Mouse (Mus musculus) limb, embryonic 10.5 days (tissue): ENCODE data around the gene Unc13b. TPM values are rescaled to one million over a fixed set of nuclear protein-coding genes. Genes with fewer than 3 reads are reported as not detected.
A peak's percentile ranks its signal among the peaks of the same experiment; 100 is the strongest.

Source experiments
- DNase-seq: peaks from one replicate; pipeline ENCODE4 v3.0.0-alpha.2; 2017; ENCODE audit warnings: low spot score
- H3K27ac ChIP-seq: fragments of 300-500 bp; sonication (generic); 2 replicates; pipeline ENCODE4 v1.5.1; 2016; ENCODE audit warnings: mild to moderate bottlenecking
- H3K27me3 ChIP-seq: fragments of 300-500 bp; sonication (generic); 2 replicates; pipeline ENCODE4 v1.6.1; 2016; ENCODE audit warnings: low read depth, mild to moderate bottlenecking; ENCODE audit not compliant: poor library complexity, severe bottlenecking
- H3K36me3 ChIP-seq: fragments of 300-500 bp; sonication (generic); 2 replicates; pipeline ENCODE4 v1.6.1; 2016; ENCODE audit warnings: mild to moderate bottlenecking, moderate library complexity
- H3K4me1 ChIP-seq: fragments of 300-500 bp; sonication (generic); 2 replicates; pipeline ENCODE4 v1.6.1; 2016
- H3K4me3 ChIP-seq: fragments of 300-500 bp; sonication (generic); 2 replicates; pipeline ENCODE4 v1.5.1; 2016; ENCODE audit warnings: mild to moderate bottlenecking, moderate library complexity
- H3K9me3 ChIP-seq: fragments of 300-500 bp; sonication (generic); replicated peaks from 2 replicates; pipeline ENCODE4 v1.6.1; 2016; ENCODE audit warnings: mild to moderate bottlenecking
- WGBS: fragments of 180-500 bp; shearing (Covaris S2); methylation state at CpG from one replicate; pipeline ENCODE4 v1.1.7; 2016; 5-methylcytosine and 5-hydroxymethylcytosine counted together
- polyA plus RNA-seq: library from polyadenylated mRNA; unstranded; fragments of >200 nt; fragmentation: Nextera tagmentation; extraction: Ambion mirVana; gene quantifications from 2 replicates; pipeline ENCODE4 v1.2.1, GENCODE M21; 2016

Unc13b gene
- polyA plus RNA-seq, result 0.92 and 2.1 TPM in 2 replicates

DNA sequence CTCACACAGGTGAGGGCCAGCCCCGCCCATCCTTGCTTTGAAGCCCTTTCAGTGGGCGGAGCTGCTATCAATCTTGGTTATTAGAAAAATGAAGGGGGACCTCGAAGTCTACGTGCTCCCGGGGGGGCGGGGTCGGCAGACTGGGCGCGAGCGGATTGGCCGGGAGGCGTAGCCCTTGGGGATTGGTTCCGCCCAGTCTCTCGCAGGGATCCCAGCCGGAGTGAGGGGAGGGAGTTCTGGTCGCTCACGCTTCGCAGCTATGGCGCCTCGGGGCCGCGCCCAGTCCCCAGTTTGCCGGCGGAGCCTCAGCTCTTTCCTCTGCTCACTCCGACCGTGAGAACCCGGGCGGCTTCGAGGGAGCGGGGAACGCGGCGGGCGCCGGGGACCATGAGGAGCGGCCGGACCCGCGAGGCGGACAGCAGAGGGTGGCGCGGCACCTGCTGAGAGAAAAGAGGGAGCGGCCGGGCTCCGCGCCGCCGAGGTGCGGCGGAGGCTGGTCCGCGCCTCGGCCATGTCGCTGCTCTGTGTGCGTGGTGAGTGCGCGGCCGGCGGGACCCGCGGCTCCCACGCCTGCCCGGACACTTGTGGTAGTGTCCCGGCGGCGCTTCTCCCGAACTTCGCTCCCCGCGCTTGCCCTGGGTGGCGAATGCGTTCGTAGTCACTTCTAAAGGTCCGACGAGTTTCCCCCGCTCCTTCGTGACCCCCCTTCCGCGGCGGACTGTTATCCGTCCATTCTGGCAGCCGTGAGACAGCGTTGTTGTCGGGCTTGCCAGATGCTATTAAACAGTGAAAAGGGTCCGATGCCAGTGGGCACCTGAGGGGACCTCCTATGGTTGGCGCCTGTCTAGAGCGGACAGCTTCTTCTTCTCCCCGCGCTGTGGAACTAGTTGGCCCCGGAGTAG lies at the start of gene Unc13b:
TSS of gene Unc13b (plus strand) at position 201 of the 902 bp plus-strand sequence.
- H3K9me3 ChIP-seq, result no peaks in the 10 kb centered on the region
- under 1% methylated on average over 83 of the region's 90 CpGs for WGBS
- H3K27ac ChIP-seq, result peak within 1 kb of the TSS; percentile 77
- no peaks in the 10 kb centered on the region for H3K36me3 ChIP-seq
- peaks cover 11% of the 10 kb centered on the region for H3K4me1 ChIP-seq
- H3K27me3 ChIP-seq, result peaks cover 42% of the 10 kb centered on the region
- peak within 1 kb of the TSS; percentile 63 for H3K4me3 ChIP-seq
- peak; percentile 91 for DNase-seq

DNA sequence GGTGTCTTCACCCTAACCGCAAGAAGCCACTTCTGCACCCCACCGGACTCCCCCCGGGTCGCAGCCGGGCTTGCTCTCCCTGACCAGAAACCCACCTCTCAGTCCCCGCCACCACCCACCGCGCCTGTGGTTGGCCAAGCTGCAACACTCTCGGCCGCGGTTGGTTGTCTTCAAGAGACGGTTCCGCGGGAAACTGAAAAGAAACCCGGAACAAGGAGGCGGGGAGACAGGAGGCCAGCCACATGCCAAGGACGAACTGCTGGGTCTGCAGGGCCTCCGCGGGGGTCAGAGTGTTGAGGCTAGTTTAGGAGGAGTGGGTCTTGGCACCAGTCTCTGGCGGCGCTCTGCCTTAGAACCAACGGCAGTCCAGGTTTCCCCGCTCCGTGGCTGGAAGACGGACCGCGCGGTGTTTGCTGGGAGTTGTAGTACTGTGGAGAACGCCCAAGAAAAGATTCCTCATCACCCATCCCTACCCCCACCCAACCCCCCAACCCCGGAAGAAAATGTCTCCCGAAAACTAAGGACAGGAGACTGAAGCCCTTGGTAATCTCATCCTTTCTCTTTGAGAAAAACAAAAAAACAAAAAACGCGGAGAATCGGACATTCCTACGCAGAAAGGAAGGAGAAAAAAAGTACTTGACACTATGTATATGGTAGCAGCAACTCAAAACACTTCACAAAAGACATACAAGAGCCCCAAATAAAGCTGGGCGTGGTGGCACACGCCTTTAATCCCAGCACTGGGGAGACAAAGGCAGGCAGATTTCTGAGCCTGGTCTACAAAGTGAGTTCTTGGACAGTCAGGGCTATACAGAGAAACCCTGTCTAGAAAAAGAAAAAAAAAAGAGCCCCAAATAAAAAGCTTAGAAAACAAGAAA lies 48.4 kb upstream of the Unc13b start, which contains the start of gene Fancg:
TSS of gene Fancg (minus strand) at position 346 of the 878 bp plus-strand sequence.
- WGBS, result 2% methylated on average over 37 of the region's 37 CpGs
- DNase-seq, result peak; percentile 87

DNA sequence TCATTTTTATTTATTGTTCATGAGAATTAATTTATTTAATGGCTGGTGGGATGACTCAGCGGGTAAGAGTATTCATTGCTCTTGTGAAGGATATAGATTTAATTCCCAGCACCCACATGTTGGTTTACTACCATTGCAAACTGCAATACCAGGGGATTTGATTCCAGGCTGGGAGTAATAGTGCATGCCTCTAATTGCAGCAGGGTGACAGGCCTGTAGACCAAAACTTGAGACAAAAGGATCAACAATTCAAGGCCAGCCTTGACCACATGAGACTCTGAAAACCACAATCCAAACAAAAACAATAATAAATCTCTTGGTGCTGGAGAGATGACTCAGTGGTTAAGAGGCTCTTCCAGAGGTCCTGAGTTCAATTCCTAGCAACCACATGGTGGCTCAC lies 46.7 kb upstream of the Unc13b start:
- no peaks in the 10 kb centered on the region for H3K27me3 ChIP-seq
- H3K4me1 ChIP-seq, result peaks cover 14% of the 10 kb centered on the region
- H3K4me3 ChIP-seq, result no peak overlapping the region
- no peak for DNase-seq
- H3K36me3 ChIP-seq, result peaks cover 6% of the 10 kb centered on the region
- no peaks in the 10 kb centered on the region for H3K9me3 ChIP-seq
- WGBS, result 94% methylated on average over 1 of the region's 1 CpGs
- H3K27ac ChIP-seq, result no peak overlapping the region

More for the DNA sequence above, 48.4 kb upstream of the Unc13b start, which contains the start of gene Fancg:
- Histone ChIP-seq H3K27me3 (no peaks in the 10 kb centered on the region), H3K36me3 (peaks cover 13% of the 10 kb centered on the region), H3K4me3 (peak within 1 kb of the TSS; percentile 73), H3K27ac (peak within 1 kb of the TSS; percentile 87), H3K9me3 (no peaks in the 10 kb centered on the region), H3K4me1 (peaks cover 14% of the 10 kb centered on the region)

DNA sequence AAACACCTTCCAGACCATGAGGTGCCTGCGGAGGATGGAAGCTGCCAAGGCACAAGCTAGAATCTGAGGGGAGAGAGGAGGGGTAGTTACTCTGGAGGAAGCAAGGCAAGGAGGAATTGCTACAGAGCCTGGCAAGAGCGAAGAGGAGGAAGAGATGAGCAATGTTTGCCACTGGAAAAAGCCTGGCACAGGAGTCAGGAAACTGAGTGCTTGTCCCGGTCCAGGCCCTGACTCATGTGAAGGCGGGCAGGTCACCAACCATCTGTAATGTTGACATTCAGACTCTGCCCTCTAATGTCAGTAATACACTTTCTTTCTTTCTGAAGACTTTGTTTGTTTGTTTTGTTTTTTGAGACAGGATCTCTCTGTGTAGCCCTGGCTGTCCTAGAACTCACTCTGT lies 40.6 kb upstream of the Unc13b start:
- Histone ChIP-seq H3K36me3 (peaks cover 67% of the 10 kb centered on the region), H3K27ac (no peak overlapping the region), H3K4me1 (no peaks in the 10 kb centered on the region), H3K4me3 (no peak overlapping the region), H3K9me3 (no peaks in the 10 kb centered on the region), H3K27me3 (no peaks in the 10 kb centered on the region)
- WGBS, result 98% methylated on average over 4 of the region's 4 CpGs
- no peak for DNase-seq

DNA sequence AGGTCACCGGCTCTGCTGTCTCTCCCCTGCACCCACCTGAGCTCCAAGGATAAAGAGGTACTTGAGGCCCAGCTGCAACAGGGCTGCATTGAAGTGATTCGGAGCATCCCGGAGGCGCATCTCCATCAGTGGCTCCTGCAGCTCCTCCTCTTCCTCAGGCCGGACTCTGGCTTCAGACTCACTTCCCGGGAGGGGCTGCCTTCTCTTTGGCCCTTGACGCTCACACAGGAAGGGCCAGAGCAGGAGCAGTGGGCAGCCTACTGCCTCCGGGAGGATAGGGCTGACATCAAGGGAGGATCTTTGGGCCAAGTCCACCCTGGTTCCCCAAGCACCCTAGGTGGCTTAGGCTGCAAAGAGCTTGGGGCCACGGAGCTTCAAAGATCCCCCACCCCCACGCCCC lies 39.6 kb upstream of the Unc13b start:
- Histone ChIP-seq H3K4me1 (no peaks in the 10 kb centered on the region), H3K4me3 (no peak overlapping the region), H3K27me3 (no peaks in the 10 kb centered on the region), H3K36me3 (peaks cover 77% of the 10 kb centered on the region), H3K27ac (no peak overlapping the region), H3K9me3 (no peaks in the 10 kb centered on the region)
- WGBS, result 91% methylated on average over 10 of the region's 10 CpGs
- no peak for DNase-seq

DNA sequence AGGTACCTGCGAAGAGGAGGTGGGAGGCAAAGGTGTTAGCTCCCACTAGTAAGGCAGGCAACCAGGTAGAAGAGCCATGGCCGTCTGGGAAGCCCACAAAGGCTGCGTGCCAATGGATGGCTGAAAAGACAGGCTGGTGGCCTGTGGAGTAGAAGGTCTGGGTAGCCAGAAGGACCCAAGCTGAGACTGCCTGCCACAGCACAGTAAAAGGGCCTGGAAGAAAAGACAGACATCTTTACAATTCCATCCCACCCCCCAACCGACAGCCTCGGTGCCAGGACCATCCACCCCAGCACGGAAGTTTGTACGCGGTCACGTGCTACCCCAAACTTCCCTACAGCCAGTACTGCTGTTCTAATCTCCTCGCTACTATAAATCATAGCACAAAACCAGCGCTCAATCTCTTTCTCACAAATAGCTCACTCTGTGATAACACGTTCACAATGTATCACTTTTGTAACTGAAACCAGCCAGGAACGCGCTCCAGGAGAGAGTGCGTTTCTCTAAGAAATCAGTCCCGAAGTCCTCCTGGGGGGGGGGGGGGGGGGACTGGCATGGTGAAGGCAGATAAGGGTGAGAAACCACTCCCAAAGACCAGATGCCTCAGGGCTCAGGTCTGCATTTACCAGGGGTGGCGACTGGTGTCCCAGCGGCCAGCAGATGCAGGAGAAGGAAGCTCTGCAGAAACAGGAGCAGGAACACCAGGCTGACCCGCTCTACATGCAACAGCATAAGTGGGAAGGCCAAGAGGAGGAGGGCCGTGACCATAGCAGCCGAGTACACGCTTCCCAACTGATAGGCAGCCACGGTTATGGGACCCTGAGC lies 38.9 kb upstream of the Unc13b start:
- Histone ChIP-seq H3K4me3 (no peak overlapping the region), H3K4me1 (peaks cover 6% of the 10 kb centered on the region), H3K27ac (no peak overlapping the region), H3K27me3 (no peaks in the 10 kb centered on the region), H3K36me3 (peaks cover 82% of the 10 kb centered on the region), H3K9me3 (no peaks in the 10 kb centered on the region)
- DNase-seq, result no peak
- 94% methylated on average over 23 of the region's 23 CpGs for WGBS

DNA sequence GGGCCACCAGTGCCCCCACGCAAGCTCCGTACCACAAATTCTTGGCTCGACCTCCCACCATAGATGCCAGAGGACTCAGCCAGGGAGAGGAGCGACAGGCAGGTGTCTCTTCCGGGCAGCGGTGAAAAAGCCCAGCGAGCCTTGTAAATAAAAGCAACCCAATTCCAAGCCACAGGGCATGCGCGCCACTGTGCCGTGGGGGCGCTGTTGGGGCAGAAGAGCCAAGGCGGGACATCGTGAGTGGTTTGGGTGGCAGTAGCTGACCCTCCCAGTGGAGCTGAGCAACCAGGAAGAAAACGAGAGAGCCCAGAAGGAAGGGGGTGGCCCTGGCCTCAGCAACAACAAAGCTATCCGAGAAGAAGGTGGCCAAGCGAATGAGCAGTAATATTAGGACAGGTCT lies 37.9 kb upstream of the Unc13b start:
- Histone ChIP-seq H3K27me3 (no peaks in the 10 kb centered on the region), H3K9me3 (no peaks in the 10 kb centered on the region), H3K36me3 (peaks cover 82% of the 10 kb centered on the region), H3K27ac (no peak overlapping the region), H3K4me3 (no peak overlapping the region), H3K4me1 (peaks cover 10% of the 10 kb centered on the region)
- WGBS, result 84% methylated on average over 16 of the region's 16 CpGs
- DNase-seq, result no peak

DNA sequence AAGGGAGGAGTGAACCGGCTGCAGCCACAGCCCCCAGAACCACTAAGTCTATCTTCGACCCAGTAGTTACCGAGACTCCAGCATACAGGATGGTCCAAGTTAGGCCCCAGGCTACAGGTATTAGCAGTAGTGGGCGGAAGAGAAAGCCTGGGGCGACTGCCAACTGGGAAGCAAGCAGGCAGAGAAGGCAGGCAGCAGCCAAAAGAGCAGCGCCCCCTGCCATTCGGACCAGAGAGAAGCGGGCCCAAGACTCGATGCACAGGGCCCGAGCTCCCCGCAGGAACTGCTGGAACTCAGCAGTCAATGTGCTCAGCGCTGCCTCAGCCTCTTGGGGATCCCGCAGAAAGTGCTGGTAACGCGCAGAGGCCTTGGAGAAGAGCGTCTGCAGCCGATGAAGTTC lies 37.4 kb upstream of the Unc13b start:
- Histone ChIP-seq H3K27me3 (no peaks in the 10 kb centered on the region), H3K4me3 (no peak overlapping the region), H3K4me1 (peaks cover 10% of the 10 kb centered on the region), H3K36me3 (peaks cover 82% of the 10 kb centered on the region), H3K9me3 (no peaks in the 10 kb centered on the region), H3K27ac (no peak overlapping the region)
- DNase-seq, result no peak
- WGBS, result 76% methylated on average over 17 of the region's 17 CpGs

DNA sequence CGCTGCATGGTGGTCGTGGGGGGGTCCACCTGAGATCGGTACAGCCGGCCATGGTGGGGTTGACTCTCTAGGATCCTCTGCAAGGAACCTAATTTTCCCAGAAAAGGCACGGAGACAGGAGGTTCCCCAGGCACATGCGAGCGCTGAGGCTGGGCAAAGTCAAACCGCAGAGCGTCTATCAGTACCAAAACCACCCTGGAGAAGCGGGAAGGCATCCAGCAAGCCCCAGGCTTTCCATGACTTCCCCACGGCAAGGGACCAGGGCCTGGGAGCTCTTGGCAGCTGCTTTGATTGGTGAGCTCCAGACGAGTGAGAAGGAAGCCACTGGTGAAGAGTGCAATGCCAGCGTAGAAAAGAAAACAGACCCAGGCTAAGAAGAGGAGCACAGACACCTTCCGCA lies 34.1 kb upstream of the Unc13b start:
- peaks cover 83% of the 10 kb centered on the region for H3K36me3 ChIP-seq
- H3K4me1 ChIP-seq, result peaks cover 13% of the 10 kb centered on the region
- no peaks in the 10 kb centered on the region for H3K9me3 ChIP-seq
- DNase-seq, result no peak
- peak overlapping the region; percentile 59 for H3K4me3 ChIP-seq
- no peaks in the 10 kb centered on the region for H3K27me3 ChIP-seq
- H3K27ac ChIP-seq, result peak overlapping the region; percentile 78
- 85% methylated on average over 14 of the region's 14 CpGs for WGBS

DNA sequence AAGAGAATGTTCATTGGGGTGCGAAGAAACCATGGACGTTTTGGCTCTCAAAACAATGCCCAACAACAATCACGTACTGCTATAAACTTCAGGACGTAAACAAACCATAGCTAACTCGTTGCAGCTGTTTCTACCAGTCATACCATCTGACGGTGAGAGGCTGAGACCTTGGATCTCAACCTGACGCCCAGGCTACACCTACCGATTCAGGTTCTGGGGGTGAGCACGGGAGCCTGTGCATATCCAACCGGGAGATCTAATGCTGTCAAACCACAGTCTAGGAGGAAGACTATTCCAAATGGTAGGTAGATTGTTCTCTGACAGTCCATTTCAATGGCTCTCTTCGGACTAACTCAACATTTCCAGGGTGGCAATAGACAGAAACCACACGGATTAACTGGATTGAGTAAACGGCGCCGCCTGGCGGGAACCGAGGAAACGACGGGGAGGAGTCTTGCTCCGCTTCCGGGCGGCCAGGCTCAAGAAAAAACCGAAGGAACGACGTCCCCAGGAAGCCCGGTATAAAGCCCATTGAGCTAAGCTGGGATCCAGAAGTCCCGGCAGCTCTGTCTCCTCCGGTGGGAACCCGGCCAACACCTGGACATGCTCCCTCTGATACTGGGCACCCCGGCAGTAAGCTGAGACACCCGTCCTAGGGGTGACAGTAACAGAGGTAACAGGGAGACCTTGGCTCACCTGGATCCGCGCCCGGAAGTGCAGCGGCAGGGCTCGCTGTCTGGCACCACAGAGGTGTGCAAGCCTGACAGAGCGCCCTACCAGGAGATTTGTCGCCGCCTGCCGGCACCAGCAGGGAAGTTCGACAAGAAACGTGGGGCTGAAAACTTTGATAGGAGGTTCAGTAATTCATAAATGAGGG lies 33.4 kb upstream of the Unc13b start, which contains the start of gene Pigo:
TSS of gene Pigo (minus strand) at position 736 of the 877 bp plus-strand sequence.
- Histone ChIP-seq H3K4me1 (peaks cover 20% of the 10 kb centered on the region), H3K27ac (peak within 1 kb of the TSS; percentile 78), H3K9me3 (no peaks in the 10 kb centered on the region), H3K36me3 (peaks cover 82% of the 10 kb centered on the region), H3K27me3 (no peaks in the 10 kb centered on the region), H3K4me3 (peak within 1 kb of the TSS; percentile 59)
- 8% methylated on average over 42 of the region's 42 CpGs for WGBS
- DNase-seq, result peak; percentile 93

DNA sequence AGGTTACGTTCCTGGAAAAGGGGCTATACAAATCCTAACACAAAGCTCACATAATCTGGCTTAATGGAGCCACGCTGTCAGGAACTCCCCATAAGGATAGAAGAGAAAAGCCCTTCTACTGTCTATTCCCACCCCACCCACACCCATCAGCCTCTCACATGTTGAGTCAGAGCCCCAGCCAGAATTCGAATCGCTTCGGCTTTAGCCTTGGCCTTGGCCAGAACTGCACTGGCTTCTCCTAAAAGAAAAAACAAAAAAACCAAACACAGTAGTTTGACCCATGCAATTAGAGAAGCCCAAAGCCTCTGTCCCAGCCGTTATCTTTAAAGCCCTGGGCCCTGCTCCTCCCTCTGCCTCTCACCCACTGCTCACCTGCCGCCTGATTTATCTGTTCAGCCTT lies 29.6 kb upstream of the Unc13b start:
- H3K36me3 ChIP-seq, result peaks cover 55% of the 10 kb centered on the region
- H3K27ac ChIP-seq, result no peak overlapping the region
- no peak for DNase-seq
- H3K4me3 ChIP-seq, result no peak overlapping the region
- H3K9me3 ChIP-seq, result no peaks in the 10 kb centered on the region
- WGBS, result 94% methylated on average over 7 of the region's 7 CpGs
- H3K27me3 ChIP-seq, result no peaks in the 10 kb centered on the region
- peaks cover 32% of the 10 kb centered on the region for H3K4me1 ChIP-seq
